Mouse (Mus musculus) hindbrain, embryonic 12.5 days (tissue): ENCODE measurements around the gene Cdk2ap2. TPM values are rescaled to one million over a fixed set of nuclear protein-coding genes. Genes with fewer than 3 reads are reported as not detected.
"Not testable (repeated sequence)": the region's sequence is repeated elsewhere in the genome, so short reads cannot be mapped to it uniquely, and the experiment has no call there.

Experiments
- ATAC-seq: fragments of 200-750 bp; cut with Nextera tagmentation; 2 replicates; pipeline ENCODE4 v1.8.0; 2017; ENCODE audit warnings: moderate TSS enrichment; ENCODE audit not compliant: low FRiP score
- H3K27ac ChIP-seq: fragments of 300-500 bp; sonication (generic); 2 replicates; pipeline ENCODE4 v1.5.1; 2016; ENCODE audit warnings: mild to moderate bottlenecking
- H3K27me3 ChIP-seq: fragments of 300-500 bp; sonication (generic); 2 replicates; pipeline ENCODE4 v1.6.1; 2016; ENCODE audit warnings: mild to moderate bottlenecking
- H3K36me3 ChIP-seq: fragments of 300-500 bp; sonication (generic); 2 replicates; pipeline ENCODE4 v1.6.1; 2016; ENCODE audit warnings: mild to moderate bottlenecking
- H3K4me1 ChIP-seq: fragments of 300-500 bp; sonication (generic); 2 replicates; pipeline ENCODE4 v1.6.1; 2016
- H3K4me2 ChIP-seq: fragments of 300-500 bp; sonication (generic); replicated peaks from 2 replicates; pipeline ENCODE4 v1.6.1; 2016; ENCODE audit warnings: mild to moderate bottlenecking
- H3K4me3 ChIP-seq: fragments of 300-500 bp; sonication (generic); 2 replicates; pipeline ENCODE4 v1.5.1; 2016; ENCODE audit warnings: mild to moderate bottlenecking
- H3K9ac ChIP-seq: fragments of 300-500 bp; sonication (generic); 2 replicates; pipeline ENCODE4 v1.6.1; 2016; ENCODE audit warnings: mild to moderate bottlenecking, moderate library complexity
- H3K9me3 ChIP-seq: fragments of 300-500 bp; sonication (generic); replicated peaks from 2 replicates; pipeline ENCODE4 v1.6.1; 2016; ENCODE audit warnings: mild to moderate bottlenecking
- WGBS: fragments of 180-500 bp; shearing (Covaris S2); methylation state at CpG from one replicate; pipeline ENCODE4 v1.1.7; 2016; 5-methylcytosine and 5-hydroxymethylcytosine counted together
- polyA plus RNA-seq: library from polyadenylated mRNA; unstranded; fragments of >200 nt; fragmentation: Nextera tagmentation; extraction: Ambion mirVana; gene quantifications from 2 replicates; pipeline ENCODE4 v1.2.1, GENCODE M21; 2016

The Cdk2ap2 gene
- polyA plus RNA-seq, 1 experiment from 2014 or later = 76.9 TPM

DNA sequence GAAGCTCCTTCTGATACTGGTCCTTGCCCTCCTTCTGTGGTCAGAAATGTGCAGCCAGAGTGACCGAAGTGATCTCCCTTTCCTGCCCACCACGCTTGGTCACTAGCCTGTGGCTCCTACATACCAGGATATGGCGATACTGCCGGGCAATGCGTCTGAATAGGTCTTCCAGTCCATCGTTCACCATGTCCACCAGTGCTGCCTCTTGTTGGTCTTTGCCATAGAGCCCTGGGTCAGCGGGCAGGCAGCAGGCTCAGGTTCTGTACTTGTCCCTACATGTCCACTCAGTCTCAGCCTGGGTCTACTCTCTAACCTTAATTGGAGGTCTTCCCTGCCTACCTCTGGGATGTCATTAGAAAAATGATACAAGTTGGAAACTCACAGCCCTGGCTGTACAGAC, 39.0 kb upstream of the Cdk2ap2 start:
- Histone ChIP-seq H3K9ac (no peak overlapping the region), H3K36me3 (no peaks in the 10 kb centered on the region), H3K4me3 (no peak overlapping the region), H3K4me1 (no peaks in the 10 kb centered on the region), H3K27ac (no peak overlapping the region), H3K27me3 (no peaks in the 10 kb centered on the region), H3K4me2 (no peak overlapping the region), H3K9me3 (no peaks in the 10 kb centered on the region)
- ATAC-seq = no peak
- 95% methylated on average over 7 of the region's 7 CpGs for WGBS

GRCm38 (mm10) chr19:4058581-4058980, 38.4 kb upstream of the Cdk2ap2 start:
- Histone ChIP-seq H3K36me3 (no peaks in the 10 kb centered on the region), H3K27me3 (no peaks in the 10 kb centered on the region), H3K4me3 (no peak overlapping the region), H3K9me3 (no peaks in the 10 kb centered on the region), H3K9ac (no peak overlapping the region), H3K4me2 (no peak overlapping the region), H3K4me1 (no peaks in the 10 kb centered on the region), H3K27ac (no peak overlapping the region)
- no peak for ATAC-seq
- 85% methylated on average over 5 of the region's 5 CpGs for WGBS

DNA sequence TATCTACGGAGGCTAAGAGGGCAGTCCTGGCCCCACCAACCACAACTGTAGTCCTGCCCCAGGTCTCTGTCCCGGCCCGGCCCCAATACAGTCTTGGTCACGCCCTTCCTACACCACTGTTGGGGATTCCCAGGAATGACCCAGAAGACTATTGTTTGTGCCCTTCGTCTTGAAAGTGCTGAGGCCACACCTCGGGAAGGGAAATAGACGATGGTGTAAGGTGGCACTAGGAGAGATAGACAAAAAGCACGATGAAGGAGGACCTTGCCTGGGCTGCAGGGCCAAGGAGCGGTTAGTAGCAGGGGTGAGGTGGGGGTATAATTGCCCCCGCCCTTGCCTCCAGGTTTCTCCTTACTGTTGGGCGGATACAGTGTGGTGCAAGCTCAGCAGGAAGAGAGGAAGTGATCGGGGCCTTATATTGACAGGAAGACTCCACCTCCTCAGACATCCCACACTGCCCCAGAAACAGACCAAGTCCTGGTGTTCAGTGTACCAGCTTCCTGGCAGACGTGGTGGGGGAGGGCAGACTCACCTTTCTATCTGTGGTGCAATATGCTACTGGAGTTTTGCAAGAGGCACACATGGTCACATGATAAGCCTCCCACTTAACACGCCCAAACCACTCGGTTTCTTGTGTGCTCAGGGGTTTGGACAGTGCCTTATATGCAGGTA, 37.8 kb upstream of the Cdk2ap2 start, which contains the start of gene Gstp3:
TSS of gene Gstp3 (minus strand) at position 501 of the 672 bp plus-strand sequence.
- no peaks in the 10 kb centered on the region for H3K4me1 ChIP-seq
- no peaks in the 10 kb centered on the region for H3K27me3 ChIP-seq
- no peaks in the 10 kb centered on the region for H3K9me3 ChIP-seq
- no peak within 1 kb of the TSS for H3K9ac ChIP-seq
- H3K36me3 ChIP-seq = no peaks in the 10 kb centered on the region
- H3K27ac ChIP-seq = no peak within 1 kb of the TSS
- no peak within 1 kb of the TSS for H3K4me3 ChIP-seq
- H3K4me2 ChIP-seq = no peak within 1 kb of the TSS
- 83% methylated on average over 15 of the region's 15 CpGs for WGBS
- no peak for ATAC-seq

- ATAC-seq, H3K36me3 ChIP-seq, H3K27ac ChIP-seq, H3K4me3 ChIP-seq, H3K27me3 ChIP-seq, H3K9me3 ChIP-seq, H3K9ac ChIP-seq, H3K4me2 ChIP-seq, H3K4me1 ChIP-seq: not testable (repeated sequence)
- WGBS = 91% methylated on average over 8 of the region's 8 CpGs
These were observed 36.7 kb upstream of the Cdk2ap2 start for GRCm38 (mm10) chr19:4060044-4060898.

- 90% methylated on average over 5 of the region's 6 CpGs for WGBS
- no peaks in the 10 kb centered on the region for H3K27me3 ChIP-seq
- H3K9ac ChIP-seq = no peak overlapping the region
- no peak overlapping the region for H3K27ac ChIP-seq
- no peak overlapping the region for H3K4me3 ChIP-seq
- H3K9me3 ChIP-seq = no peaks in the 10 kb centered on the region
- no peaks in the 10 kb centered on the region for H3K4me1 ChIP-seq
- ATAC-seq = no peak
- no peaks in the 10 kb centered on the region for H3K36me3 ChIP-seq
- H3K4me2 ChIP-seq = no peak overlapping the region
These were observed 36.0 kb upstream of the Cdk2ap2 start for GRCm38 (mm10) chr19:4060899-4061465.

GRCm38 (mm10) chr19:4063357-4063756, 33.6 kb upstream of the Cdk2ap2 start:
- H3K4me1 ChIP-seq, ATAC-seq: not testable (repeated sequence)
- WGBS = 92% methylated on average over 4 of the region's 4 CpGs

GRCm38 (mm10) chr19:4064501-4064900, 32.5 kb upstream of the Cdk2ap2 start:
- 17% methylated on average over 4 of the region's 11 CpGs for WGBS

More at GRCm38 (mm10) chr19:4063357-4063756, 33.6 kb upstream of the Cdk2ap2 start:
- H3K4me3 ChIP-seq, H3K9ac ChIP-seq, H3K27ac ChIP-seq, H3K9me3 ChIP-seq, H3K4me2 ChIP-seq, H3K36me3 ChIP-seq, H3K27me3 ChIP-seq: not testable (repeated sequence)

DNA sequence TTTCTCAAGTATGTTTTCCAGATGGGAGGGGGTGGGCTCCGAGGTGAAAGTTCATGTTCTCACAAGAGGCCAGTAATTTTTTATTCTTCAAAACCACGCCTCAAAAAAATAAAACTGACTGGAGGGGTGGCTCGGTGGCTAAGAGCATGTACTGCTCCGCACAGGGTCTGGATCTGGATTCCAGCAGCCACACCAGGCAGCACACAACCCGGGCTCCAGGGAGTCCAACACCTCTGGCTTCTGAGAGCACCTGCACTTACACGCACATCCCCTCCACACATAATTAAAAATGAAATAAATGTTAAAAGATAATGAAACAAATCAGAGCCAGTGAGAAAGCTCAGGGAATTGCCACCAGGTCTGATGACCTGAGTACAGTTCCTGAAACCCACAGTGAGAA, 30.7 kb upstream of the Cdk2ap2 start:
- ATAC-seq = no peak
- Histone ChIP-seq H3K9ac (no peak overlapping the region), H3K4me2 (no peak overlapping the region), H3K4me3 (no peak overlapping the region), H3K27me3 (no peaks in the 10 kb centered on the region), H3K27ac (no peak overlapping the region), H3K4me1 (no peaks in the 10 kb centered on the region), H3K36me3 (no peaks in the 10 kb centered on the region), H3K9me3 (no peaks in the 10 kb centered on the region)
- 86% methylated on average over 6 of the region's 6 CpGs for WGBS

More at GRCm38 (mm10) chr19:4064501-4064900, 32.5 kb upstream of the Cdk2ap2 start:
- H3K36me3 ChIP-seq, H3K27ac ChIP-seq, H3K4me1 ChIP-seq, ATAC-seq, H3K9me3 ChIP-seq, H3K4me2 ChIP-seq, H3K4me3 ChIP-seq, H3K9ac ChIP-seq, H3K27me3 ChIP-seq: not testable (repeated sequence)

DNA sequence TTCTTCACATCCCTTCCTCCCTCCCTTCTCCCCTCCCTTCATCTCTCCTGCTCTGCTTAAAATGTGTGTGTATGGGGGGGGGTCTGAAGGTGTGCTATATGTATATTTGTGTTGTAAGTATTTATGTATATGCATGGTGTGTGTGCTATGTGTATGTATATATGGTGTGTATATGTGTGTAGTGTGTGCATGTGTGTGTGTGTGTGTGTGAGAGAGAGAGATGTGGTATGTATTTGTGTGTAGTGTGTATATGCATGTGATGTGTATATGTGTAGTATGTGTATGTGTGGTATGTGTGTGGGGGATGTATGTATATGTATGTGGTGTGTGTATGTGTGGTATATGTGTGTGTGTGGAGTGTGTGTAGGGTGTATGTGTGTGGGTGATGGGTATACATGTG, 30.1 kb upstream of the Cdk2ap2 start:
- Histone ChIP-seq H3K27ac (no peak overlapping the region), H3K27me3 (no peaks in the 10 kb centered on the region), H3K9ac (no peak overlapping the region), H3K4me2 (no peak overlapping the region), H3K9me3 (no peaks in the 10 kb centered on the region), H3K36me3 (no peaks in the 10 kb centered on the region), H3K4me3 (no peak overlapping the region), H3K4me1 (no peaks in the 10 kb centered on the region)
- ATAC-seq = no peak

DNA sequence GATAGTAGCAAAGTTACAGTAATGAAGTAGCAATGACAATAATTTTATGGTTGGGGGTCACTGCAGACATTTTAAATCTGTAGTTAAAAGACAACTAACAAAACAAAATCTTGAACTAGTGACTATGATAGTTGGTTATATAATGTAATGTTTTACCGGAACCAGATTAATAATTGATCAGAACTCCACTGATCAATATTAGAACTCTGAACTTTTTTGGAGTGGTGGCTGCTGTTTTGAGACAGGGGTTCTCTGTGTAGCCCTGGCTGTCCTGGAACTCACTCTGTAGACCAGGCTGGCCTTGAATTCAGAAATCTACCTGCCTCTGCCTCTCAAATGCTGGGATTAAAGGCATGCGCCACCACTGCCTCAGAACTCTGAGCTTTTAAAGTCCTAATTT, 28.7 kb upstream of the Cdk2ap2 start:
- WGBS = 97% methylated on average over 2 of the region's 2 CpGs
- ATAC-seq = not testable (repeated sequence)

DNA sequence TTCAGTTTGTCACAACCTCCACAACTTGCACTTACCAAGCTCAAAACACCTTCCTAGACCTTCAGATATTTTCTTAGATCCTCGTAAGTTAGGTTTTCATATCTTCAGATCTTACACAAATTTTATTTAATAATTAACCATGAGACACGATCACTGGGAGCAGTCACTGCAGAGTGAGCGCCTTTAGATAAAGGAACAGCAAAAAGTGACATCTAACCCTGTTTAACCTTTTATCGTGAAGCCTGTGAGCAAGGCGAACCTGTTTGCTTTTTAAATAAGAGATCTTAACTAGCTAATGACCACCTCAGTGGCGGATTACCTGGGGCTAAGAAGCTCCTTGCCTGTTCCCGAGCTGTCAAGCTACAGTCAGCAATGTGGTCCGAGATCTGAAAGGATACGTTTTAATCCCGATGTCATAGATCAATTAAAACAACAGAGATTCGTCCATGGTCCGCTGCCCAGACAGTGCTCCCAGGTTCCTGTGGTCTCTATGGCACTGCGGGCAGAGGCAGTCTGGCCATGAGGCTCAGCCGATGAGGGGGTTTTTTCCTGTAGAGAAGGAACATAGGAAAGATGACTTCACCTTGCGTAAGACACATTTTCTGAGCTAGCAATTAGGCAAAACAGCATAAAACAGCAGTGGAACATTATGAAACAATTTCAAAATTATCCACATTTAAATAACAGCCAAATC, 28.1 kb upstream of the Cdk2ap2 start:
- WGBS = 68% methylated on average over 15 of the region's 15 CpGs
- H3K36me3 ChIP-seq = no peaks in the 10 kb centered on the region
- H3K9ac ChIP-seq = no peak overlapping the region
- no peak overlapping the region for H3K4me3 ChIP-seq
- no peak for ATAC-seq
- H3K4me1 ChIP-seq = no peaks in the 10 kb centered on the region
- no peak overlapping the region for H3K4me2 ChIP-seq
- H3K9me3 ChIP-seq = no peaks in the 10 kb centered on the region
- no peaks in the 10 kb centered on the region for H3K27me3 ChIP-seq
- H3K27ac ChIP-seq = no peak overlapping the region

More for the DNA sequence above, 28.7 kb upstream of the Cdk2ap2 start:
- not testable (repeated sequence) for H3K4me2 ChIP-seq, H3K27ac ChIP-seq, H3K27me3 ChIP-seq, H3K9ac ChIP-seq, H3K9me3 ChIP-seq, H3K36me3 ChIP-seq, H3K4me3 ChIP-seq, H3K4me1 ChIP-seq

DNA sequence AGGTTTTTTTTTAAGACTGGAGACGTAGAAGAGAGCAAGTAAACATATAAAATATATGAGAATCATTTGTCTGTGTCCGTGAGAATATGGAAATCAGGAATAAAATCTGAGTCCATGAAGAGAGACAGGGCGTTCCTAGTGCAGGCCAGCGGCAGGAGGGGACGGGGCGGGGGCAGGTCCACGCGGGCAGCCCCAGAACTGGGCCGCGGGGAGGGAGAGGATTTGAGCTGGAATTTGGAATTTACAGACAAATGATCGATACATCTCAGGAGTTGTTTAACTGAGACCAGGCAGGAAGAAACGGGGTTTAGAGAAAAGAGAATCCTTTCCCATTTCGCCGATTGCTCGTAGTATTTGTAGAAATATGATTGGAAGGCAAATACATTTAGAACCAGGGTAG, 26.7 kb upstream of the Cdk2ap2 start:
- no peaks in the 10 kb centered on the region for H3K36me3 ChIP-seq
- H3K4me1 ChIP-seq = no peaks in the 10 kb centered on the region
- no peaks in the 10 kb centered on the region for H3K27me3 ChIP-seq
- H3K9me3 ChIP-seq = no peaks in the 10 kb centered on the region
- H3K9ac ChIP-seq = no peak overlapping the region
- H3K4me2 ChIP-seq = no peak overlapping the region
- WGBS = 76% methylated on average over 15 of the region's 15 CpGs
- H3K4me3 ChIP-seq = no peak overlapping the region
- no peak for ATAC-seq
- H3K27ac ChIP-seq = no peak overlapping the region
